Mouse (Mus musculus) C2C12 (cell line): ENCODE measurements around the gene Serac1. TPM values are rescaled to one million over a fixed set of nuclear protein-coding genes. Genes with fewer than 3 reads are reported as not detected.

Experiments used
- H3K27me3 ChIP-seq: one replicate; pipeline ENCODE4 v1.6.1; 2011; ENCODE audit not compliant: control insufficient read depth, insufficient read depth, insufficient read length
- H3K36me3 ChIP-seq: one replicate; pipeline ENCODE4 v1.6.1; 2011; ENCODE audit not compliant: control insufficient read depth, insufficient read depth
- H3K4me3 ChIP-seq: one replicate; pipeline ENCODE4 v1.5.1; 2011; ENCODE audit warnings: mild to moderate bottlenecking, control low read depth; ENCODE audit not compliant: poor library complexity, insufficient read depth, severe bottlenecking
- H3K79me2 ChIP-seq: one replicate; pipeline ENCODE4 v1.6.1; 2011; ENCODE audit not compliant: control insufficient read depth, insufficient read depth
- H3K79me3 ChIP-seq: one replicate; pipeline ENCODE4 v1.6.1; 2011; ENCODE audit warnings: low read depth, control low read depth
- H3ac ChIP-seq: one replicate; pipeline ENCODE3; 2011; ENCODE audit warnings: low read depth; ENCODE audit not compliant: control insufficient read depth, insufficient read length
- CEBPB ChIP-seq: IDR thresholded peaks from one replicate; pipeline ENCODE4 v1.6.1; 2011; ENCODE audit warnings: low read depth, mild to moderate bottlenecking, control low read depth, moderate library complexity
- CTCF ChIP-seq: IDR thresholded peaks from one replicate; pipeline ENCODE4 v1.5.1; 2011; ENCODE audit not compliant: control insufficient read depth, insufficient read depth, insufficient read length
- FOSL1 ChIP-seq: IDR thresholded peaks from one replicate; pipeline ENCODE4 v1.8.0; 2011; ENCODE audit warnings: mild to moderate bottlenecking, low read length; ENCODE audit not compliant: poor library complexity, insufficient read depth, severe bottlenecking
- MAX ChIP-seq: IDR thresholded peaks from one replicate; pipeline ENCODE4 v1.6.1; 2011; ENCODE audit warnings: mild to moderate bottlenecking, control low read depth
- MYOD1 ChIP-seq: IDR thresholded peaks from one replicate; pipeline ENCODE4 v1.6.1; 2011; ENCODE audit warnings: low read depth; ENCODE audit not compliant: control insufficient read depth, insufficient read length
- MYOG ChIP-seq: IDR thresholded peaks from one replicate; pipeline ENCODE4 v1.6.1; 2011; ENCODE audit not compliant: control insufficient read depth, insufficient read length; ENCODE audit errors: extremely low read depth
- USF1 ChIP-seq: IDR thresholded peaks from one replicate; pipeline ENCODE4 v1.6.1; 2011; ENCODE audit warnings: low read depth, mild to moderate bottlenecking, control low read depth, moderate library complexity
- polyA plus RNA-seq: library from polyadenylated mRNA; unstranded; fragments of >200 nt; fragmentation: generic; extraction: Trizol; gene quantifications from one replicate; pipeline ENCODE4 v1.2.1, GENCODE M21; 2012; ENCODE audit warnings: missing spikeins

The Serac1 gene
- polyA plus RNA-seq, 1 experiment: 1.8 TPM

GRCm38 (mm10) chr17:6117917-6118316 lies 38.4 kb upstream of the Serac1 start:
- Histone ChIP-seq H3K27me3 (no peaks in the 10 kb centered on the region), H3K79me2 (peaks cover 93% of the 10 kb centered on the region), H3K79me3 (peaks cover 80% of the 10 kb centered on the region), H3K4me3 (no peak overlapping the region), H3K36me3 (peaks cover 68% of the 10 kb centered on the region), H3ac (no peak overlapping the region)
- no peak for TF ChIP-seq MYOD1
- no peak for TF ChIP-seq MAX
- no peak for TF ChIP-seq USF1
- TF ChIP-seq MYOG: no peak
- no peak for TF ChIP-seq CTCF
- no peak for TF ChIP-seq FOSL1
- TF ChIP-seq CEBPB: no peak

DNA sequence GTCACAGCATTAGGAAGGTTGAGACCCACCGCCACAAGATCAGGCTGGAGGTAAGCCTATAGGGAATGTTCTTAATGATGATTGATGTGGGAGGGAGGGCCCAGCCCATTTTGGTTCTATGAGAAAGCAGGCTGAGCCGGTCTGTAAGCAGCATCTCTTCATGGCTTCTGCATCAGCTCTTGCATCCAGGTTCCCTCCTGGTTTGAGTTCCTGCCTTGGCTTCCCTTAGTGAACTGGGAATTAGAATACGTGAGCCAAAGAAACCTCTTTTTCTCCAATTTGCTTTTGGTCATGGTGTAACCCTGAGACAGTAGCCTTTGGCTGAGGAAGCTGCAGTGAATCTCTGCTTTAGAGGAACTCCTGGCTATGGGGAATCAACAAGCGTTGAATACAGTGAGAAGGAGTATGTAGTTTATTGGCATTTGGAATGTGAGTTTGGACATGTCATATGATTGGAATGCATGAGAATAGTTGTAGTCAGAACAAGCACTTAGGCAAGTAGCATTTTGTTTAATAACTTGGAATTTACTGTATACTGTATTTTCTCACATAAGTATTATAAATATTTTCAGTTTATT lies 37.7 kb upstream of the Serac1 start:
- Histone ChIP-seq H3K36me3 (peaks cover 68% of the 10 kb centered on the region), H3K79me3 (peaks cover 84% of the 10 kb centered on the region), H3ac (no peak overlapping the region), H3K4me3 (no peak overlapping the region), H3K27me3 (no peaks in the 10 kb centered on the region), H3K79me2 (peaks cover 93% of the 10 kb centered on the region)
- TF ChIP-seq USF1: no peak
- TF ChIP-seq FOSL1: peak; percentile 2

- H3K79me3 ChIP-seq: peaks cover 99% of the 10 kb centered on the region
- H3ac ChIP-seq: no peak overlapping the region
- peaks cover 84% of the 10 kb centered on the region for H3K36me3 ChIP-seq
- no peaks in the 10 kb centered on the region for H3K27me3 ChIP-seq
- TF ChIP-seq MYOG: no peak
- no peak for TF ChIP-seq MYOD1
- TF ChIP-seq FOSL1: no peak
- no peak for TF ChIP-seq USF1
- no peak for TF ChIP-seq CEBPB
- no peak for TF ChIP-seq MAX
- TF ChIP-seq CTCF: no peak
- no peak overlapping the region for H3K4me3 ChIP-seq
- peaks cover 100% of the 10 kb centered on the region for H3K79me2 ChIP-seq
Observed at GRCm38 (mm10) chr17:6115085-6115484, 35.5 kb upstream of the Serac1 start.

DNA sequence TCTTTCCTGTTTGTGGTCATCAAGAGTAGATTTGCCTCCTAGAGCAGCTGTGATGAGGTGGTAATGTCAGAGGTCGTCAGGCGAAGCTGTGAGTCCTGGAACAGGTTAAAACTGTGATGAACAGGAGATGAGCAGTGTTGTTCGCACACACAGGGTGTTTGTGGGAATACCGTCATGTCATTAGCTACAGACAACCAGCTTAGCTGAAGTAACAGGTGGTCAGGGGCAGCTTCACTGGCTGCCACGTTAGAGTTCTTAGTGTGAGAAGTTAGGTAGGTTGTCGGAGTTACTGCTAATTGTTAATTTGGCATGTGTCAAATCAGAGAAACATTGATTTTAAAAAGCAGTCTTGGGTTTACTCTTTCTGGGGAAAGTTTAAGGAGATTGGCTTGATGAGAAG lies 34.1 kb upstream of the Serac1 start:
- peaks cover 99% of the 10 kb centered on the region for H3K79me3 ChIP-seq
- peaks cover 83% of the 10 kb centered on the region for H3K36me3 ChIP-seq
- H3K27me3 ChIP-seq: no peaks in the 10 kb centered on the region
- H3K4me3 ChIP-seq: no peak overlapping the region
- TF ChIP-seq MYOD1 (no peak), MYOG (no peak), MAX (no peak), USF1 (no peak), CTCF (no peak), FOSL1 (no peak), CEBPB (no peak)
- no peak overlapping the region for H3ac ChIP-seq
- peaks cover 100% of the 10 kb centered on the region for H3K79me2 ChIP-seq

DNA sequence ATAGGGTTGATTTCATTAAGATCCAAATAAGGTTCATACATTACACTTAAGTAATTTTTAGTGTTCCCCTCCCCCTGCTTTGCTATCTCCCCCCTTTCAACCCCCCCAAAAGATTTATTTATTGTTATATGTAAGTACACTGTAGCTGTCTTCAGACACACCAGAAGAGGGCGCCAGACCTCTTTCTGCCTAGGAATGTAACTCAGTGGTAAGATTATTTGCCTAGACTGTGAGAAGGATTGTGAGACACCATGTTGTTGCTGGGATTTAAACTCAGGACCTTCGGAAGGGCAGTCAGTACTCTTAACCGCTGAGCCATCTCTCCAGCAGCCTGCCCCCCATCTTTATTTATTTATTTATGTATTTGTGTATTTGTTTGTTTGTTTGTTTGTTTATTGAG lies 31.4 kb upstream of the Serac1 start:
- Histone ChIP-seq H3K79me3 (peaks cover 89% of the 10 kb centered on the region), H3ac (no peak overlapping the region), H3K36me3 (peaks cover 68% of the 10 kb centered on the region), H3K79me2 (peaks cover 92% of the 10 kb centered on the region), H3K27me3 (no peaks in the 10 kb centered on the region), H3K4me3 (no peak overlapping the region)
- TF ChIP-seq MAX (no peak), CTCF (no peak), CEBPB (no peak), FOSL1 (no peak), MYOG (no peak), MYOD1 (no peak), USF1 (no peak)

- H3K79me2 ChIP-seq: peaks cover 64% of the 10 kb centered on the region
- no peaks in the 10 kb centered on the region for H3K27me3 ChIP-seq
- peaks cover 62% of the 10 kb centered on the region for H3K79me3 ChIP-seq
- H3K36me3 ChIP-seq: peaks cover 43% of the 10 kb centered on the region
- H3K4me3 ChIP-seq: peak overlapping the region; percentile 85
- H3ac ChIP-seq: peak overlapping the region; percentile 65
- TF ChIP-seq CTCF (no peak), USF1 (no peak), MYOD1 (no peak), FOSL1 (no peak), MYOG (no peak), CEBPB (no peak), MAX (no peak)
Observed at GRCm38 (mm10) chr17:6108175-6108574, 28.6 kb upstream of the Serac1 start.
